8 mouse cellular contexts compared by ENCODE assay signal in the genomic region with DNA sequence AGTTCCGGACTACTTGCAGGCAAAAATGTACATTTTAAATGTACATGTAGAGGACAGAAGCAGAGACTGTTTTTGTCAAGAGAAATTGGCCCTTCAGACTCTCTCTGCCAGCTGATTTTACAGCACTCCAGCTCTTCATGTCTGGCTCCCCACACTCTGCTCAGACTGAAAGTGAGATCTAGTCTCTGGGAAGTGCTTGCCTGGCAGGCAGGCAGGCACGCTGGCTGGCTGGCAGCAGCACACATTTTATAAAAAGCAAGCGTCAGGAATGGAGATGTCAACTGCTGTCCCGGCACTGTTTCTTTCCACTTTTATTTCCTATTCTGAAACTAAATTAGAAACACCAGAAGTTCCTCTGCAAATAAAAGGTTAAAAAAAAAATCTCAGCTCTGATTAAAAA.
DNase-seq lines count a peak whose midpoint lies in the region.

No protein-coding gene starts in this region.

- peak; percentile 4 to 15 for DNase-seq in cerebellum, postnatal 10 days
- DNase-seq in cerebellum, adult 11 months: no peak
- peak; percentile 1 for DNase-seq in lung, postnatal 10 days
- no peak for DNase-seq in lung, postnatal 25 days (ENCODE audit: low spot score)
- DNase-seq in layer of hippocampus, postnatal 36 days: peak; percentile 46 to 49
- peak; percentile 14 for DNase-seq in skeletal muscle tissue, adult 2 months (ENCODE audit: low read depth, low spot score)
- DNase-seq in urinary bladder, adult 18-20 months (ENCODE audit: low spot score in 2 of 2): no peak
- DNase-seq in lung, postnatal 14 days: no peak

Comparison
In these comparisons a context has a peak if more than half of its experiments do, and no peak if none do; other contexts are left out.
1. DNase-seq: peak in cerebellum, postnatal 10 days (2 of 2), lung, postnatal 10 days (single experiment), layer of hippocampus, postnatal 36 days (2 of 2) and skeletal muscle tissue, adult 2 months (single experiment); none in cerebellum, adult 11 months (single experiment), lung, postnatal 25 days (single experiment), urinary bladder, adult 18-20 months (0 of 2) and lung, postnatal 14 days (single experiment).